Comparison of ENCODE assay signal across 10 mouse cellular contexts in the genomic region with DNA sequence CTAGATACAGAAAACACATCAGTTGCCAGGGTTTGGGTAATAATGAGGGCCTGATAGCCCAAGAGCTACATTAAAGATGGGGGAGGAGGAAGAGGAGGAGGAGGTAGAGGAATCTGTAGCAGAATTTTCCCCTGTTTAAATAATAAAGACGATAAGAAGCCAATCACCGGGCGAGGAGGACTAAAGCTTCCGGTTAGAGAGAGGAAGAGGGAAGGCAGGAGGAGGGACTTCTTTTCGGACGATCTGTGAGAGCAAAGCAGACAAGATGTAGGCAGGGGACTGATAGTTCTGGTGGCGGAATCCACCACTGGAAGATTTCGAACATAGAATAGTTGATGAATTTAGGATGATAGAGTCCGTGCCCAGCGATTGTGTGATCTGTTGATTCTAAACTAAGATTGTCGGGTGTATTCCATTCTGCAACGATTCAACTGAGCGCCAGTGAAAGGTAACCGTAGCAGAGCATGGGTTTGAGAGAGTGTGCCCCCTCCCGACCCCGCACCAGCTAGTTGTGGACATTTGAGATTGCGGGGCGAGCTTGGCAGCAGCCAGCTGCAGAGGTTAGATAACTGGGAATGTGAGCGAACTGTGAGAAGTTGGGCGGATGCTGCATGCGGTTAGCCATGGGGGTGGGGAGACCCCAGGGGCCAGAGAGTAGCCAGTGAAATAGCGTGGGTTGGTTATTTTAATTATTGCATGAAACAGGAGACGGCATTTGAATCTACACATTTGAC. TPM values are rescaled to one million over a fixed set of nuclear protein-coding genes. Genes with fewer than 3 reads are reported as not detected.
DNase-seq lines count a peak whose midpoint lies in the region; ATAC-seq and TF ChIP-seq lines count a peak whose summit lies in the region.
"Had no signal": no experiment of that assay in that cellular context is flagged by ENCODE, and none has a peak within 500 bp of the region (broad histone marks: within the 10 kb centered on the region; RNA-seq: fewer than 3 reads in every experiment).

No protein-coding gene starts in this region.

- 89% methylated on average over 23 of the region's 23 CpGs for whole genome bisulfite sequencing in spleen, adult 2 months
- WGBS in liver, embryonic 12.5 days (ENCODE audit: insufficient replicate concordance), result 29% methylated on average over 23 of the region's 23 CpGs

- H3K36me3 ChIP-seq in spleen, adult 2 months (ENCODE audit: control insufficient read depth, insufficient read depth, low read length), result no peaks in the 10 kb centered on the region
- H3K36me3 ChIP-seq in liver, embryonic 12.5 days, result no peaks in the 10 kb centered on the region

- H3K4me2 ChIP-seq in liver, embryonic 12.5 days, result peak overlapping the region; percentile 66

- peak overlapping the region; percentile 58 for H3K9ac ChIP-seq in liver, embryonic 12.5 days

- no peak for TF ChIP-seq POLR2A in spleen, adult 2 months (IDR thresholded peaks at IDR 0.05; ENCODE audit: low read depth, low read length)

- no peaks in the 10 kb centered on the region for H3K9me3 ChIP-seq in liver, embryonic 12.5 days (replicated peaks)

- H3K4me3 ChIP-seq in spleen, adult 2 months (ENCODE audit: extremely low read depth, insufficient read depth, insufficient read length), result peak overlapping the region; percentile 16; the same call in 1 of the 2 replicates
- peak overlapping the region; percentile 53 for H3K4me3 ChIP-seq in liver, embryonic 12.5 days

- H3K4me1 ChIP-seq in spleen, adult 2 months (ENCODE audit: control insufficient read depth, insufficient read depth, insufficient read length), result no peaks in the 10 kb centered on the region
- peaks cover 48% of the 10 kb centered on the region for H3K4me1 ChIP-seq in liver, embryonic 12.5 days

- no peak overlapping the region for H3K27ac ChIP-seq in spleen, adult 2 months (ENCODE audit: insufficient read depth, low read length)
- peak overlapping the region; percentile 81 for H3K27ac ChIP-seq in liver, embryonic 12.5 days

- no peaks in the 10 kb centered on the region for H3K27me3 ChIP-seq in spleen, adult 2 months (ENCODE audit: control insufficient read depth, insufficient read depth, low read length)
- no peaks in the 10 kb centered on the region for H3K27me3 ChIP-seq in liver, embryonic 12.5 days (replicated peaks)

- no peak for TF ChIP-seq CTCF in spleen, adult 2 months (IDR thresholded peaks at IDR 0.05; ENCODE audit: extremely low read depth, insufficient read depth, insufficient read length, insufficient replicate concordance)

- DNase-seq in heart, adult 11 months, result peak; percentile 83
- DNase-seq in heart, adult 8-10 months (ENCODE audit: low spot score), result no peak
- DNase-seq in spleen, adult 2 months (ENCODE audit: low read depth in 1 of 2, low spot score in 2 of 2), result no peak
- no peak for DNase-seq in spleen, postnatal 36 days (ENCODE audit: low spot score in 2 of 2)
- DNase-seq in testis, postnatal 14 days (ENCODE audit: low spot score), result peak; percentile 7
- no peak for DNase-seq in spleen, postnatal 14 days (ENCODE audit: low spot score in 2 of 2)
- no peak for DNase-seq in ovary, postnatal 36 days (ENCODE audit: low spot score)
- DNase-seq: cerebellum, adult 11 months; gastrocnemius, postnatal 25 days had no signal

- ATAC-seq in liver, embryonic 12.5 days, result peak; percentile 93

RNA-seq across cellular contexts. Expression of gene Pdzrn4, which starts 52.4 kb away (rescaled TPM):
- 1 to 10 TPM; 1.1 to 3.8 (median 2.6) TPM for total RNA-seq in heart, adult 8-10 months (2022)
- 0.02 TPM in 1 of 2 replicates, not detected in the other for polyA plus RNA-seq in spleen, adult 2 months (2012; rRNA removed)
- polyA plus RNA-seq in liver, embryonic 12.5 days (2016; fragmentation: Nextera tagmentation; extraction: Ambion mirVana), result 0.17 TPM in 1 of 2 replicates, not detected in the other

Comparison
In these comparisons a context has a peak if more than half of its experiments do, and no peak if none do; other contexts are left out.
1. DNase-seq: peak in heart, adult 11 months (single experiment) and testis, postnatal 14 days (single experiment); none in heart, adult 8-10 months (single experiment), spleen, adult 2 months (0 of 2), spleen, postnatal 36 days (0 of 2), spleen, postnatal 14 days (0 of 2) and ovary, postnatal 36 days (single experiment).